Mouse (Mus musculus) left cerebral cortex, postnatal 4 days (tissue): Measurements from ENCODE around the gene Vmn1r210. TPM values are rescaled to one million over a fixed set of nuclear protein-coding genes. Genes with fewer than 3 reads are reported as not detected.
"Not testable (repeated sequence)": the region's sequence is repeated elsewhere in the genome, so short reads cannot be mapped to it uniquely, and the experiment has no call there.

Experiments used
- DNase-seq: peaks from one replicate; pipeline ENCODE4 v3.0.0-alpha.2; 2022
- intact Hi-C: fragments of 180-260 bp; cut with DNase I; formaldehyde crosslinking; loops from one replicate; pipeline ENCODE4 v1.15.1; 2025
- total RNA-seq, 2 experiments: library from RNA; stranded (reverse); gene quantifications; 2 replicates each; pipeline ENCODE4 v1.2.3; 2021

Gene Vmn1r210
- total RNA-seq = not detected

DNA sequence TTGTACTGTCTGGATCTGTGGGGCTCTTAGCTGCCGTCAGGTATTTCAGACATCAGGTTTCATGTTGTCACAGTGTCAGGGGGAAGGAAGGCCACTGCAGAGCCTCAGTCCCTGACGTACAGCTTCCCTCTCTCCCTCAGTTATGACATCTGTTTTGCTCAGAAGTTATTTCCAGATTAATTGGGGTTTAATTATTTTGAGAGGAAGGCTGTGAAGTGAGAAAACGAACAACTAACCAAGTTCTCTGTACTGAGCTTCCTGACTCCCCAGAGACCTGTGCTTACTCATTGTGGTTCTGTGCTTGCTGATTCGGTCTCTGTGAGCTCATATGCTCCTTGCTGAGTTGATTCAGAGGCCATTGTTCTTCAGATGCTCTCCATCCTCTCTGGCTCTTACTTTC lies at the start of gene Vmn1r210:
Gene Vmn1r210 (minus strand): TSS at position 101 of the 400 bp plus-strand sequence.
- intact Hi-C loops = no loop called here

GRCm38 (mm10) chr13:22879257-22879656 lies 48.1 kb upstream of the Vmn1r210 start:
- no peak for DNase-seq
- intact Hi-C loops = no loop called here

More for the DNA sequence above, at the start of gene Vmn1r210:
- DNase-seq = no peak

- intact Hi-C loops = no loop called here
These were observed 26.3 kb upstream of the Vmn1r210 start, which contains the start of gene Vmn1r211 for GRCm38 (mm10) chr13:22857461-22857860. TSS of gene Vmn1r211 (minus strand) at chr13:22857561.

DNA sequence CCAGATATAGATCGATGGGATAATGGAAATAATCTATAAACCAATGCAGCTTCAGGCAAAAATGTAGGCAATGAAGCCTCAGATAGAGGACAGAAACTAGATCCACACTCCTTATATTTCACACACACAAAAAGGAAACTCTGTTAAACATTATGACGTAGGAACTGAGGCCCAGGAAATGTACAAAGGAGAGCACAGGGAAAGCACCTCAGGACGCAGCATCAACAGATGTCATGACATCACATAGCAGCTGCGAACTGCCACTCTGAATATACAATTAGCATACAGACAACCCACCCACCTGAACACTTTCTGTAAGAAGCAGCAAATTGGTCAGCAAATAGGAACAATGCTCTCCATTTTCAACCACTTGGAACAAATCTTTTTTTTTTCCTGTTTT lies 23.6 kb upstream of the Vmn1r210 start:
- intact Hi-C loops = no loop called here
- DNase-seq = no peak

More at GRCm38 (mm10) chr13:22857461-22857860, 26.3 kb upstream of the Vmn1r210 start, which contains the start of gene Vmn1r211:
- no peak for DNase-seq

DNA sequence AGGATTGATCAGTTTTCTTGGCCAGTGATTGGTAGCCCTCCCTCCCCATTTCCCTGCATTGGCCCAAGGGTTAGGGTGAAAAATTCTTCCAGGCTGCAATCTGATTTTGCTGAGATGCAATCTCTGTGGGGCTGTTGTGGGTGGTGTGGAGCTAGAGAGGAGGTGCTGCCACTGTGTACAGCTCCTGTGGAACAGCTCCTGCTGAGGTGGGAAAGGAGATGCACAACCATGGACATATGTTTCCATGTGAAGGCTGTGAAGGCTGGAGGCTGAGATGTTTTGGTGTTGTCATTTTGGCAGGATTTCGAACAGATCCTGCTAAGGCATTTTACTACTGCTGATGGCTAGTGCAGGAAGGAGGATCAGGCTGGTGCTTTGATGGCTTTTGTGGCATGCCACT lies 15.7 kb upstream of the Vmn1r210 start:
- DNase-seq = no peak
- intact Hi-C loops = no loop called here

DNA sequence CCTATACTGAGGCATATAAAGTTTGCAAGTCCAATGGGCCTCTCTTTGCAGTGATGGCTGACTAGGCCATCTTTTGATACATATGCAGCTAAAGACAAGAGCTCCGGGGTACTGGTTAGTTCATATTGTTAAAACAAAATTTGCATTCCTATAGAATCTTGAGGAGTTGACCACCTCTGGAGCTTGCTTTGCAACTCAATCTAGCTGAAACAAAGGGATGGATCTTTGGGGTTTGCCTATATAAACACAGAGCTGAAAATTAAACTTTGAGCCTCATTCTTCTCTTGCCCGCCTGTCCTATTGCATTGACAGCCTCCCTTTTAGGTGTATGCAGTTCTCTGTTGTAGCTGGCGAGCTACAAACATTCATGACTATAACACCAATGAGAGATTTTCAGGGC lies 13.2 kb upstream of the Vmn1r210 start:
- intact Hi-C loops, DNase-seq: not testable (repeated sequence)

DNA sequence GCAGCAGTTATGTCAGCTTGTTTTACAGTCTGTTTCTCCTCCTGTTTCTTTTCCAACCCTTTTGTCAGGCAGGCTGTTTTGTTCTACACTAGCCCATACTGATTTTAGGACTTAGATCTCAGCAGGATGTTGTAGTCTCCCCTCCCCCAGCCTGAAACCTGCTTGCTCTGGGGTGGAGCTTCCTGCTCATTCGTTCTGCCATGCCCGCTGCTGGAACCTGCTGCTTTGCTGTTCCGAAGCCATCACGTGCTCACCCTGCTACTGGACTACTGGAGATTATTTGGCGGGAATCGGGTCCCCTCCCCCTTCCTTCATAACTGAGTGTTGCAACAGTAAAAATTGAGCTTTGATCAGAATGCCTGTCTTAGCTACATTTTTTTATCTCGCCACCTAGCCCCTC lies 1.8 kb downstream of the Vmn1r210 start:
- DNase-seq, intact Hi-C loops: not testable (repeated sequence)

DNA sequence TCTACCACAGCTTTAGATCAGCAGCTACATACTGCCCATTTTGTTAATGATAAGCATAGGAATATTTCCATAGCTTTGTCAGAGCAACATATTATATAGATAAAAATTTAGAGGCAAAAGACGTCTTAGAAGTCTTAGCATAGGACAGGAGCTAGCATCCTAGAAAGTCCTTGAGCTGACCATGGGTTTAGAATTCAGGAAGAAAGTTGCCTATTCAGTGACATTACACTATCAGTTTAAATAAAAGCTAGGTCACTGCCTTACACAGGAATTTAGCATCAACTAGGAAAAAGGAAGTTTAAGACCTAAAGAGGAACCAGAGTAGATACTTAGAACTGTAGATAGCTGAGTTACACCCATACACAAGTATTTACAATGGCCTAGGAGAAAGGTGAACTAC lies 9.5 kb downstream of the Vmn1r210 start:
- intact Hi-C loops, DNase-seq: not testable (repeated sequence)

DNA sequence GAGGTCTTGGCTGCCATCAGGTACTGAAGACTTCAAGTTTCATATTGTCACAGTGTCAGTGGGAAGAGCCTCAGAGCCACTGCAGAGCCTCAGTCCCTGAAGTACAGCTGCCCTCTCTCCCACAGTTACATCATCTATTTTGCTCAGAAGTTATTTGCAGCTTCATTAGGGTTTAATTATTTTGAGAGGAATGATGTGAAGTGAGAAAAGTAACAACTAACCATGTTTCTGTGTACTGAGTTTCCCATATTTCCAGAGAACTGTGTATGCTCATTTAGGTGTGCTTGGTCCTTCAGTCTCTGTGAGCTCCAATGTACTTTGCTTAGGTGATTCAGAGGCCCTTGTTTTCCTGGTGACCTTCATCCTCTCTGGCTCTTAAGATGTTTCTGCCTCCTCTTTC lies 21.6 kb downstream of the Vmn1r210 start, which contains the start of gene Vmn1r209:
Gene Vmn1r209 (minus strand): TSS at position 101 of the 400 bp plus-strand sequence.
- DNase-seq, intact Hi-C loops: not testable (repeated sequence)

GRCm38 (mm10) chr13:22788096-22788495 lies 43.1 kb downstream of the Vmn1r210 start:
- intact Hi-C loops, DNase-seq: not testable (repeated sequence)

GRCm38 (mm10) chr13:22784159-22784558 lies 47.0 kb downstream of the Vmn1r210 start:
- intact Hi-C loops, DNase-seq: not testable (repeated sequence)

GRCm38 (mm10) chr13:22777300-22777699 lies 53.8 kb downstream of the Vmn1r210 start, which contains the start of gene Vmn1r208:
TSS of gene Vmn1r208 (minus strand) at chr13:22777400.
- intact Hi-C loops, DNase-seq: not testable (repeated sequence)

Other genes with a start within 250 kb of the Vmn1r210 start
- gene Vmn1r205, start 238.3 kb downstream of the Vmn1r210 start, total RNA-seq = not detected
- gene Vmn1r206, start 207.1 kb downstream of the Vmn1r210 start, total RNA-seq = not detected
- under 1 TPM; 0.12 to 0.14 TPM for gene Vmn1r207-ps, start 101.7 kb downstream of the Vmn1r210 start, total RNA-seq
- gene Vmn1r208, start 53.9 kb downstream of the Vmn1r210 start, total RNA-seq = not detected
- gene Vmn1r209, start 21.7 kb downstream of the Vmn1r210 start, total RNA-seq = under 1 TPM in 1 of 2 experiments, not detected in 1; 0.06 TPM
- gene Vmn1r211, start 26.2 kb upstream of the Vmn1r210 start, total RNA-seq = not detected
- gene Vmn1r212, start 52.9 kb upstream of the Vmn1r210 start, total RNA-seq = not detected
- not detected for gene Vmn1r213, start 176.3 kb upstream of the Vmn1r210 start, total RNA-seq
- not detected for gene Vmn1r214, start 199.1 kb upstream of the Vmn1r210 start, total RNA-seq
- gene Vmn1r215, start 236.7 kb upstream of the Vmn1r210 start, total RNA-seq = not detected